Comparison of ENCODE assay signal across 8 mouse cellular contexts in the genomic region with DNA sequence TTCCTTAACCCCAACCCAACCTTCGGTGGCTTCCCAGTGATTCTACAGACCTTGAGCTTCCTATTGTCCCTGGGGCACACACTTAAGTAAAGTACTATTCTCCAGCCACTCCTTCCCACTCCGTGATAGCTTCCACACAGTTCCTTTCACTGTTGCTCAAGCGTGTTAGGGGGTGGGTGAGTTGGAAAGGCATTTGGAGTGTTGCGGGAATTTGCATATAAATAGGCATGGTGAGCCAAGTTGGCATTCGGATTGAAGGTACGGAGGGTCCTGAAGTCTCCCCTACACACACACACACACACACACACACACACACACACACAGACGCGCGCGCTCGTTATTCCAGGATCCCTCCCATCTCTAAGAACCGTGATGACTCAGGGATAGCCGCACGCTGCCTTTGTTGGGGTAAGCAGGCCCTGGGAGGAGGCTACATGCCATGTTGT. TPM values are rescaled to one million over a fixed set of nuclear protein-coding genes. Genes with fewer than 3 reads are reported as not detected.
DNase-seq lines count a peak whose midpoint lies in the region; ATAC-seq and TF ChIP-seq lines count a peak whose summit lies in the region.

No protein-coding gene starts in this region.

- 4% methylated on average over 11 of the region's 14 CpGs for WGBS in lung, postnatal 0 days
- WGBS in hindbrain, embryonic 11.5 days: under 1% methylated on average over 14 of the region's 14 CpGs
- 1% methylated on average over 14 of the region's 14 CpGs for WGBS in midbrain, embryonic 16.5 days

- H3K27me3 ChIP-seq in lung, postnatal 0 days (replicated peaks; ENCODE audit: insufficient read depth, low read length): peaks cover 12% of the 10 kb centered on the region; the same call in 1 of the 2 replicates
- peaks cover 31% of the 10 kb centered on the region for H3K27me3 ChIP-seq in hindbrain, embryonic 11.5 days (ENCODE audit: control insufficient read depth, insufficient read depth, low read length)
- peaks cover 27% of the 10 kb centered on the region for H3K27me3 ChIP-seq in midbrain, embryonic 16.5 days (ENCODE audit: control insufficient read depth, insufficient read depth, low read depth, low read length)

- no peak overlapping the region for H3K9ac ChIP-seq in lung, postnatal 0 days (replicated peaks; ENCODE audit: low read depth)
- H3K9ac ChIP-seq in hindbrain, embryonic 11.5 days (ENCODE audit: low read depth, low read length): peak overlapping the region; percentile 41; the same call in 1 of the 2 replicates
- H3K9ac ChIP-seq in midbrain, embryonic 16.5 days (ENCODE audit: low read depth, low read length): no peak overlapping the region; the same call in 1 of the 2 replicates

- H3K27ac ChIP-seq in lung, postnatal 0 days (ENCODE audit: low read length): no peak overlapping the region
- no peak overlapping the region for H3K27ac ChIP-seq in hindbrain, embryonic 11.5 days (ENCODE audit: low read depth, low read length)
- no peak overlapping the region for H3K27ac ChIP-seq in midbrain, embryonic 16.5 days (ENCODE audit: low read length)

- no peak for TF ChIP-seq CTCF in lung, postnatal 0 days (IDR thresholded peaks at IDR 0.05)

- peak overlapping the region; percentile 98 for H3K4me2 ChIP-seq in lung, postnatal 0 days (replicated peaks; ENCODE audit: low read depth, low read length)
- H3K4me2 ChIP-seq in hindbrain, embryonic 11.5 days (replicated peaks; ENCODE audit: low read depth, low read length): peak overlapping the region; percentile 98
- peak overlapping the region; percentile 100 for H3K4me2 ChIP-seq in midbrain, embryonic 16.5 days (ENCODE audit: low read length)

- no peak for TF ChIP-seq EP300 in lung, postnatal 0 days (IDR thresholded peaks at IDR 0.05)

- H3K9me3 ChIP-seq in lung, postnatal 0 days (ENCODE audit: low read length): no peaks in the 10 kb centered on the region
- H3K9me3 ChIP-seq in hindbrain, embryonic 11.5 days (ENCODE audit: control insufficient read depth, low read length): no peaks in the 10 kb centered on the region
- no peaks in the 10 kb centered on the region for H3K9me3 ChIP-seq in midbrain, embryonic 16.5 days (replicated peaks; ENCODE audit: control insufficient read depth, low read length, poor library complexity, severe bottlenecking)

- peak overlapping the region; percentile 46 for H3K4me3 ChIP-seq in lung, postnatal 0 days (ENCODE audit: low read depth, low read length)
- peak overlapping the region; percentile 54 for H3K4me3 ChIP-seq in hindbrain, embryonic 11.5 days (ENCODE audit: low read depth, low read length)
- H3K4me3 ChIP-seq in midbrain, embryonic 16.5 days (ENCODE audit: low read depth, low read length): peak overlapping the region; percentile 55

- peaks cover 6% of the 10 kb centered on the region for H3K4me1 ChIP-seq in lung, postnatal 0 days (ENCODE audit: insufficient read depth, low read depth, low read length)
- H3K4me1 ChIP-seq in hindbrain, embryonic 11.5 days (replicated peaks; ENCODE audit: control insufficient read depth, insufficient read depth, low read length): no peaks in the 10 kb centered on the region
- H3K4me1 ChIP-seq in midbrain, embryonic 16.5 days (ENCODE audit: control insufficient read depth, insufficient read depth, low read length): peaks cover 14% of the 10 kb centered on the region

- H3K36me3 ChIP-seq in lung, postnatal 0 days (ENCODE audit: insufficient read depth, low read length): no peaks in the 10 kb centered on the region
- H3K36me3 ChIP-seq in hindbrain, embryonic 11.5 days (ENCODE audit: control insufficient read depth, insufficient read depth, low read length): no peaks in the 10 kb centered on the region
- no peaks in the 10 kb centered on the region for H3K36me3 ChIP-seq in midbrain, embryonic 16.5 days (ENCODE audit: control insufficient read depth, insufficient read depth, low read length)

- peak; percentile 17 to 34 for DNase-seq in adrenal gland, postnatal 36 days
- no peak for DNase-seq in adrenal gland, adult (ENCODE audit: inconsistent age in 2 of 2, low spot score in 1 of 2)
- peak; percentile 28 for DNase-seq in lung, postnatal 0 days (ENCODE audit: low spot score)
- no peak for DNase-seq in lung, postnatal 14 days
- DNase-seq in hindbrain, embryonic 11.5 days (ENCODE audit: low spot score): no peak
- no peak for DNase-seq in gastrocnemius, postnatal 10 days

- peak; percentile 52 for ATAC-seq in lung, postnatal 0 days
- peak; percentile 40 for ATAC-seq in hindbrain, embryonic 11.5 days (ENCODE audit: low FRiP score)
- ATAC-seq in midbrain, embryonic 16.5 days: 0 out of 2 replicates have a peak, but pooled peaks have one; percentile 32
- ATAC-seq in megakaryocyte progenitor cell, adult 5-6 weeks (replicated peaks; ENCODE audit: poor library complexity): no peak

RNA-seq across cellular contexts. Expression of a gene that starts 0.5 kb away (rescaled TPM):
- 1 to 10 TPM; 3.2 to 3.3 TPM for total RNA-seq in adrenal gland, postnatal 36 days (2021)
- polyA plus RNA-seq in lung, postnatal 0 days (2015; fragmentation: Nextera tagmentation; extraction: Ambion mirVana): 0.21 and 0.37 TPM in 2 replicates
- polyA plus RNA-seq in hindbrain, embryonic 11.5 days (2014; fragmentation: Nextera tagmentation; extraction: Ambion mirVana): 0.15 and 0.39 TPM in 2 replicates
- polyA plus RNA-seq in midbrain, embryonic 16.5 days (2015; fragmentation: Nextera tagmentation; extraction: Ambion mirVana): 0.41 and 0.45 TPM in 2 replicates
- under 1 TPM; 0.07 to 0.25 TPM for total RNA-seq in gastrocnemius, postnatal 10 days (2021)
- total RNA-seq in megakaryocyte progenitor cell, adult 5-6 weeks (2015): 0.15 TPM in 1 of 2 replicates, not detected in the other
- total RNA-seq in megakaryocyte progenitor cell, adult 5-6 weeks (2017): not detected in 2 replicates

RNA-seq across cellular contexts. Expression of a gene that starts 30.4 kb away (rescaled TPM):
- total RNA-seq in adrenal gland, postnatal 36 days (2021): 10 to 100 TPM; 28.1 to 31.2 TPM
- 50.6 and 51.1 TPM in 2 replicates for polyA plus RNA-seq in lung, postnatal 0 days (2015; fragmentation: Nextera tagmentation; extraction: Ambion mirVana)
- 132 and 137 TPM in 2 replicates for polyA plus RNA-seq in hindbrain, embryonic 11.5 days (2014; fragmentation: Nextera tagmentation; extraction: Ambion mirVana)
- polyA plus RNA-seq in midbrain, embryonic 16.5 days (2015; fragmentation: Nextera tagmentation; extraction: Ambion mirVana): 136 and 137 TPM in 2 replicates
- total RNA-seq in gastrocnemius, postnatal 10 days (2021): 10 to 100 TPM; 15.9 to 16.5 TPM
- total RNA-seq in megakaryocyte progenitor cell, adult 5-6 weeks (2015): 39.0 and 43.1 TPM in 2 replicates
- 78.5 and 87.3 TPM in 2 replicates for total RNA-seq in megakaryocyte progenitor cell, adult 5-6 weeks (2017)

RNA-seq across cellular contexts. Expression of a gene that starts 33.4 kb away (rescaled TPM):
- 100 to 1,000 TPM; 199 to 232 TPM for total RNA-seq in adrenal gland, postnatal 36 days (2021)
- 82.6 and 90.9 TPM in 2 replicates for polyA plus RNA-seq in lung, postnatal 0 days (2015; fragmentation: Nextera tagmentation; extraction: Ambion mirVana)
- 50.2 and 57.7 TPM in 2 replicates for polyA plus RNA-seq in hindbrain, embryonic 11.5 days (2014; fragmentation: Nextera tagmentation; extraction: Ambion mirVana)
- polyA plus RNA-seq in midbrain, embryonic 16.5 days (2015; fragmentation: Nextera tagmentation; extraction: Ambion mirVana): 71.0 and 77.1 TPM in 2 replicates
- 10 to 100 TPM; 66.1 to 71.3 TPM for total RNA-seq in gastrocnemius, postnatal 10 days (2021)
- total RNA-seq in megakaryocyte progenitor cell, adult 5-6 weeks (2015): 50.5 and 75.9 TPM in 2 replicates
- 72.4 and 107 TPM in 2 replicates for total RNA-seq in megakaryocyte progenitor cell, adult 5-6 weeks (2017)

RNA-seq across cellular contexts. Expression of a gene that starts 55.2 kb away (rescaled TPM):
- total RNA-seq in adrenal gland, postnatal 36 days (2021): 10 to 100 TPM; 13.2 to 14.8 TPM
- 0.95 and 1.5 TPM in 2 replicates for polyA plus RNA-seq in lung, postnatal 0 days (2015; fragmentation: Nextera tagmentation; extraction: Ambion mirVana)
- polyA plus RNA-seq in hindbrain, embryonic 11.5 days (2014; fragmentation: Nextera tagmentation; extraction: Ambion mirVana): 0.98 and 1.6 TPM in 2 replicates
- 17.7 and 20.7 TPM in 2 replicates for polyA plus RNA-seq in midbrain, embryonic 16.5 days (2015; fragmentation: Nextera tagmentation; extraction: Ambion mirVana)
- 1 to 10 TPM; 2.9 to 3.4 TPM for total RNA-seq in gastrocnemius, postnatal 10 days (2021)
- total RNA-seq in megakaryocyte progenitor cell, adult 5-6 weeks (2015): 0.15 and 0.32 TPM in 2 replicates
- 0.27 TPM in 1 of 2 replicates, not detected in the other for total RNA-seq in megakaryocyte progenitor cell, adult 5-6 weeks (2017)

Comparison
In these comparisons a context has a peak if more than half of its experiments do, and no peak if none do; other contexts are left out.
1. DNase-seq: peak in adrenal gland, postnatal 36 days (2 of 2) and lung, postnatal 0 days (single experiment); none in adrenal gland, adult (0 of 2), lung, postnatal 14 days (single experiment), hindbrain, embryonic 11.5 days (single experiment) and gastrocnemius, postnatal 10 days (single experiment).
2. Peak in every context shown above with its lines, with median percentiles within 50 percentile points of each other: H3K4me2 ChIP-seq and H3K4me3 ChIP-seq.